Mouse (Mus musculus) kidney, adult 8-10 months (tissue): ENCODE data around the gene D130043K22Rik.

Source experiments
- DNase-seq, 2 experiments: peaks; one replicate each; pipeline ENCODE4 v3.0.0; 2022

Gene D130043K22Rik

DNA sequence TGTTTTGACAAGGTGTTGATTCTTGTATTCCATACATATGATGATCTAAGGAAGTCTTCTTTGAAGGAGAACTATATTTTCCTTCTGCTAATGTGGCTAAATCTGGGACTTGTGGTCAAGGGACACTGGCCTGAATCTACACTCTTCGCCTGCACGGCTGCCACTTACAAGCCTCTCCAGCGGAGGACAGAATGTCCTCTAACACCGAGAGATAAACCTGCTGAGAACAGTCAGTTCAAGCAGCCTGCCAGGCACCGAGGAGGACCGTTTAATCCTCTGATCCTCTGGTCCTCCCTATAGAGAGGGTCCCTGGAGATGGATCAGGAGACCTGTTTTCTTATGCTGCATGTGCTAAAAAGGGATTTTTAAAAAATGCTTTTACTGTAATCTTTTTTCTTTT lies 58.5 kb downstream of the D130043K22Rik start:
- no peak for DNase-seq

DNA sequence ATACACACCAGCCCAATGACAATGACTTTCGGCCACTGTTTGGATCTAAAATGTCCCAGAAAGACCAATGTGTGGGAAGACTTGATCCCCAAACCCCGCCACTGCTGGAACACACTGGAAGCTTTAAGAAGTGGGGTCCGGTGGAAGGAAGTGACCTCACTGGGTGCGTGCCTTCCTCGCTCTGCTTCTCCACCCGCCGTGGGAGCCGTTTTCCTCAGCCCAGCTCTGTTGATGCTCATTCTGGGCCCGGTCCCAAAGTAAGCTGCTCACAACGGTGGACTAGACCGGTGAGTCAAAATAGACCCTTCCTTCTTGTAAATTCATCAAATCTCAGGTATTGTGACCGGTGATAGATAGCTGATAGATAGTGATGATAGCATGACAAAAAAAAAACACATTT lies 60.5 kb downstream of the D130043K22Rik start:
- DNase-seq, result no peak

DNA sequence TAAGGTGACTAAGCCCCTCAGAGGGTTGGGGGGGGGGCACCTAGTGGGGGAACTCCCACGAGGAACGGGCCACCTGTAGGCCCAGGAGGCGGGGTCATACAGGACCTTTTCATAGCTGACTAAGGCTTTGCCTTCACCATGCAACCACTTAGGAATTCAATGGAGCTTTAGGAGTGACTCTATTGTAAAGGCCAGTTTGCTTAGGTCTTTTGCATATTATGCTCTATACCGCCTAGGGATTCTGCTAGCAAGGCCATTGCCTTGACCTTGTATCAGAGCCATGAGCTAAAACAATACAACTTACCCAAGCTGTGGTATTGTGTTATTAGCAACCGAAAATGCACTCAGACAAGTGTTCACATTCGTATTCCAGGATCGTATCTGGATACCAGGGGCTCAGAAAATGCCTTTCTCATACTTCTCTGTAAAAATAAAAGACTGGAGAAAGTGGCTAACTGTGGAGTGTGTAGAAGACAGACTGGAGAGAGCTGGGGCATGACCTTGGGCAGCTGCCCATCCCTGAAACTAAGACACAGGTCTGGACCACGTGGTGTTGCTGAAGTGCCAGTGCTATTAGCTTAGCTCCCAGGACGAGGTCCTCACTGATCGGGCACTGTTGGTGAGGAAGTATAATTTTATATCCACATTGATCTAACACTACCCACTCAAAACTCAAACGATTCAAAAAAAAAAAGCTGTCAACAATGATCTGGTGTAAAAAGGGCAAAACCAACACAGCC lies 62.1 kb downstream of the D130043K22Rik start:
- DNase-seq, result peak; percentile 74 to 77

DNA sequence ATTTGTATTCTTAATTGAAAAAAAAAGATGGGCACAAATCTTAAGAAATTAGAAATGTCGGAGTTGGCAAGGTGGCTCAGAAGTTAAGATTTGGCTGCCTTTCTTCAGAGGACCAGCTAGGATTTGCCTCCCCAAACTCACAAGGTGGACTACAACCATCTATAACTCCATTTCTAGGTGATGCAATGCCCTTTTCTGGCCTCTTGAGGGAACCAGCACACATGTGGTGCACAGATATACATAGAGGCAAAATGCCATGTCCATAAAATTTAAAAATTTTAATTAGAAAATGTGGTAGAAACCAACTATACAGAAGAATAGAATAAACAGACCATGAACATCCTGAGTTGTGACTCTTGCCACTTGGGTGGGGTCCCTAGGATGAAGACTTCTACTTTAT lies 64.2 kb downstream of the D130043K22Rik start:
- DNase-seq, result no peak

DNA sequence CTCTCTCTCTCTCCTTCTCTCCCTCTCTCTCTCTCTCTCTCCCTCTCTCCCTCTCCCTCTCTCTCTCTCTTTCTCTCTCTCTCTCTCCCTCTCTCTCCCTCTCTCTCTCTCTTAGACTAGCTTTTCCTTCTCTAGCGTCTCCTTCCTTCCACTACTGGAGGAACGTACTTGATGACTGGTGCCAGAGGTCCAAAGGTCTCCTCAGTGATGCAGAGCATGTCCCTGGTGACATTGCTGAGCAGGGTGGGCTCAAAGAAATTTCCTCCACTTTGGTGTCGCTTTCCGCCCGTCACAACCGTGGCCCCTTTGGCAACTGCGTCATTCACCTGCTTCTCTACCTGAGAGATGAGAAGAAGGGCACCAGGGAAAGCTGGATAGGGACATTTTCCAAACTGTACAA lies 68.6 kb downstream of the D130043K22Rik start:
- DNase-seq, result peak in 1 of 2 experiments; percentile 30

DNA sequence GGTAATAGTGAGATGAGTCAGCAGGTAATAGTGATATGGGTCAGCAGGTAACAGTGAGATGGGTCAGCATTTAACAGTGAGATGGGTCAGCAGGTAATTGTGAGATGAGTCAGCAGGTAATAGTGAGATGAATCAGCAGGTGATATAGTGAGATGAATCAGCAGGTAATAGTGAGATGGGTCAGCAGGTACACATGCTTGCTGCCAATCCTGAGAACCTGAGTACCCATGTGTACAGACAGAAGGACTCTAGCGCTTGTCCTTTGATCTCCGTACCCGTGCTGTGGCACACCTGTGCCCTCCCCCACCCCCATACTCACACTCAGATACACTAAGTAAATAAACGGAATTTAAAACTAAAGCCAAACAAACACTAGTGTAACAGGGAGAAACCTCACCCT lies 70.0 kb downstream of the D130043K22Rik start:
- no peak for DNase-seq

DNA sequence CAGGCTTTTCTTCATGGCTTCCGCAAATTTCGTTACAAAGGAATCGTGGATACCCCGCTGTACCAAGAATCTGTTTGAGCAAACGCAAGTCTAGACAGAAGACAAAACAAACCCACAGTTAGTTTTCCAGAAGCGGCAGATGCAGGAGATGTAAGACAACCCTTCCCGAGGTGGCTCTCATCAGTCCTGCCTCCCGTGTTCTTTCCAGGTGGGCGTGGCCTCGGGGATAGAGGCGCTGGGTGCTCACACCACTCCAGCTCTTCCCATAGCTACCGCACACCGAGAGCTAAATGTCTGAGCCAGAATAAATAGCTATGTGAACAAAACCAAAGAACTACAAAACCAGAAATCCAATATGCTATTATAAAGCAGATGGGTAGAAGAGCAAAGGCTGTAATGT lies 70.9 kb downstream of the D130043K22Rik start:
- no peak for DNase-seq

DNA sequence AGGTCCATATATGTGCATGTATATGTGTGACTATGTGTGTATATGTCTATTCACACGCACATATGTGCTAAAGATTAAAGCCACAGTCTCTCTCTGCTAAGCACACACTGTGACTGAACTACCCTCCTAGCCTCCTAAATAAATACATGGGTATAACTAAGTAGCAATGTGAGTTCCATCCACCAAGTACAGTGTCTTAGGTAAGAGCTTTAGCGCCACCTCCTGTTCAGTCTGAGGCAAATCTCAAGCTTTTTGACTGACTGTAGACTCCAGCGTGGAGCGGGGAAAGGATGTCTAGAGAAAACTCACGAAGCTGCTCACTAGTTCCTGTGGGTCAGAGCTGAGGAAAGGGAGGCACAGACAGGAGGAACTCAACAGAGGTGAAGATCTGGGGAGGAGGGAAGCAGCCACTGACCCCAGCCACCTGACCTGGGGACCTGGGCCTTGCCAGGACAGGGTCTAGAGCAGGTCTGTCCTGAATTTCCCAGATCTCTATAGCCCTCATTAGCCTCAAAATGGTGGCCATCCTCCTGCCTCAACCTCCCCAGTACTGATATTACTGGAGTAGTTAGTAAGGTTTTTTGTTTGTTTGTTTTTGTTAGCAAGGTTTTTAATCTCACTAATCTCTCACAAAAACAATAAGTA lies 75.5 kb downstream of the D130043K22Rik start:
- peak; percentile 32 to 53 for DNase-seq

DNA sequence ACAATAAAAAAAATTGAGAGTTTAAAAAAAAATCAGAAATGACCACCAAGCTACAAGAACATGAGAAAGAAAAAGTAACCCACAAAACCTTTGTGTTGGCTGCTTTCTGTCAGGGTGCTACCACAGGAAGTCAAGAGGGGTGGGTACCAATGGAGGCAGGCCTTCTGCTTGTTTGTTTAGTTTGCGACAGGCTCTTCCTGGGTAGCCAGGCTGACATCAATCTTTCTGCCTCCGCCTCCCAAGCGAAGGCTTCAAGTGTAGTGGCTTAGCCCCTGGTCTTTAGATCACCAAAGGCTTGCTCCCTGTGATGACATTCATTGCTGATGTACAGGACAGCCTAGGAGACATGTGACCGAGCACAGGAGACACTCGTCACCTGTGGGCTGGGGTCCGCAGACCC lies 76.3 kb downstream of the D130043K22Rik start:
- no peak for DNase-seq

DNA sequence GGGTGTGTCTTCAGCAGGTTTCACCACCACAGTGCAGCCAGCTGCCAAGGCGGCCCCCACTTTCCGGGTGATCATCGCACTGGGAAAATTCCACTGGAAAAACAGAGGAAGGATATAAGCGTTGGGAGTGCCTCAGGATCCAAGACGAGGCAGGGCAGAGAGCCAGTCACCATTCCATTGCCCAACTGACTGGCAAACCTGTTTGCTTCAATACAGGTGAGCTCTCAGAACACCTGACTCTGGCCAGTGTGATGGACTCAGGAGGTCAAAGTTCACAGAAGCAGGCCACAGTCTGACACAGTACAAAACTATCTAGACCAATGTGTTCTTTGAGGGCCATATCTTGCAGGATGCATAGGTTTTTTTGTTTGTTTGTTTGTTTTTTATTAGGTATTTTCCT lies 79.1 kb downstream of the D130043K22Rik start:
- DNase-seq, result no peak

DNA sequence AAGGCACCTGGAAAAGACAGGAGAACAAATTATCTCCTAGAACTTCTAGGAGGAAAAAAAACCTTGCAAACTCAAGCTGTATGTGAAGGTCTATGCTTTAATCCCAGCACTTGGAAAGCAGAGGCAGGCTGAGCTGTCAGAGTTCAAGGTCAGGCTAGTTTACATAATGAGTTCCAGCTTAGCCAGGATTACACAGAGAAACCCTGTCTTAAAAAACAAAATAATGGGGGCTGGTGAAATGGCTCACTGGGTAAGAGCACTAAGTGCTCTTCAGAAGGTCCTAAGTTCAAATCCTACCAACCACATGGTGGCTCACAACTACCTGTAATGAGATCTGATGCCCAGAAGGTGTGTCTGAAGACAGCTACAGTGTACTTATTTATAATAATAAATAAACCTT lies 85.7 kb downstream of the D130043K22Rik start:
- DNase-seq, result no peak

DNA sequence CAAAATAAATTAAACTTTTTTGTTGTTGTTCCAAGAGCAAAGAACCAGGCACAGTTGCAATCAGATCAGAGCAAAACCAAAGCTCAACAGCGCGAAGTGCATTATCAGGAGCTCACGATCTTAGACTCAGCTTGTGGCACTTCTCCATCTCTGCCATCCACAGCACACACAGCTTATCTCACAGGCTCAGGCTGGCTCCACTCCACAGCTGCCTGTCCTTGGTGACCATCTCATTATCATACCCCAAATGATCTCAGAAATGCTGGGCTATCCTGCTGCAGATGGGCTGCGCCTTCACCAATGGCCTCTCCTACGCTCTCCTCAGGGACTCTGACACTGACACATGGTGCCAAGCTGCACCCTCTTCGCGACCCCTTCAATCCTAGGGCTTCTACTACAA lies 88.3 kb downstream of the D130043K22Rik start:
- no peak for DNase-seq

DNA sequence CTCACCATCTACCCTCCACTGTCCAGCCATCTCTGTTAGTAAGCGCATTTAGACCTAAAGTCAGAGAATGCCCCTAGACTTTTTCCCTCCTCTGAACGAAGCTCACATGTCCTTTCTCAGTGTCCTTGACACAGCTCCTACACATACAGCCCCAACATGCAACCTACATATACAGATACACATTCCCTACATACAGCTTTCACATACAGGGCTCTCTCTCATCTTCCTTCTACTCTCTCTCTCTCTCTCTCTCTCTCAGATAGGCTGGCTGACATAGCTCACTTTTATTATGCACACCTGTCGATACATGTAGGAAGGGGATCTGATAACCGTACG lies 91.8 kb downstream of the D130043K22Rik start:
- no peak for DNase-seq

DNA sequence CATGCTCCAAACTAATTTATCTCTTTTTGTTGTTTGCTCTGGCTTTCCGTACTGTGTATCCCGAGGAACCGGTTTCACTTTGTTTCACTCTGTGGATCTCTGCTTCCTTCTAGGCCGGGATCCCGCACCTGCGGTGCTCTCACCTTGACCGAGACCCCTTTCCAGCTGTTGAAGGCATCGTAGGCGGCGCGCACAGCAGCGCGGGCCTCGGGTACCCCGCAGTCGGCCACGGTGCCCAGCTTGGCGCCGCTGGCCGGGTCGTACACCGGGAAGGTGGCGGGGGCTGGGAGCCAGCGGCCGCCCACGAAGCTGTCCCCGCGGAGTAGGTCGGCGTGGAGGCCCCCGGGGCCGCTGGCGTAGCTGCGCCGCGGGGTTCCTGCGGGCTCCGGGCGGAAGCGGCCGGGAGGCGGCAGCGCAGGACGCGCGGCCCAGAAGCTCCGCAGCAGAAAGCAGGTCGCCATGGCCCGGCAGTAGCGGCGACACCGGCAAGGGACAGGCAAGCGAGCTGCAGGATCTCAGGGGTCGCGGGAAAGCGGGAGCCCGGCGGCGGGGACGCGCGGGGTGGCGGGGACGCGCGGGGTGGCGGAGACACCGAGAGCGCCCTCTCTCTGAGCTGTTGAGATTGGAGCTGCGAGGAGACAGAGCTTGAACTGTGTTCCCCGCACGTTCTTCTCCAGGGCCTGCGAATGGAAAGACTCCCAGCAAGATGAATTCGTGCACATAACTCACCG lies 92.3 kb downstream of the D130043K22Rik start, which contains the start of gene Aldh5a1:
Gene Aldh5a1 (minus strand): TSS at position 554 of the 731 bp plus-strand sequence.
- peak; percentile 59 to 79 for DNase-seq

DNA sequence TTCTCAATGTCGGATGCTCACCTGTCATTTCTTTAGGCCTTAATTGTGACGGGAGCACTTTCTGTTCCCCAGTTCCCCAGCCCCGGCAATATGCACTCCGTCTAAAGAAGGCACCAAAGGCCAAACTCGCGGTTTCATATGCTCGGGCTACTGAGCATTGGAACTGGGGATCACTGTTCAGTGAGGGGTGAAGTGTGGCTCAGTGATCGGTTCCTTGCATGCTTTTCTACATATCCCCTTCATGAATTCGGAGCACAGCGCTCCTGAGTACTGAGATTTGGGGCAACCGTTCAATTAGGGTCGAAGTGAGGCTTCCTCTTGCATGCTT lies 92.9 kb downstream of the D130043K22Rik start:
- DNase-seq, result peak in 1 of 2 experiments; percentile 32

DNA sequence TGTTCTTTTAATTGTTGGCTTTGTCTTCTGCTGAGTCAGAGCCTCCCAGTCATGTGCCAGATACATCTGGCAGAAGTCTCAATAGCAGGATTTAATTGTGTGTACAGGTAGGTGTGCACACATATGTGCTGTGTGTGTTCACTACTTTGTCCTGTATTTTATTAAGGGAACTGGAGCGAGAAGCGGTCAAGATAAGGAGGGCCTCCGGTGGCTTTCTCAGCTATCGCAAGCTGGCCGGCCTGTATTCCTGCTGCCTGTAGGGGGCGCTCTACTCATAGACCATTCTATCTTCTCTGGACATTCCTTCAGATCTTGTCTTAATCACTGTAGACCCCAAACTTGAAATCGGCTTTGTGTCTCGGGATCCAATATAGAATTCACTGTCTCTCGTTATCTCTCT lies 93.7 kb downstream of the D130043K22Rik start:
- DNase-seq, result peak; percentile 68 to 82

DNA sequence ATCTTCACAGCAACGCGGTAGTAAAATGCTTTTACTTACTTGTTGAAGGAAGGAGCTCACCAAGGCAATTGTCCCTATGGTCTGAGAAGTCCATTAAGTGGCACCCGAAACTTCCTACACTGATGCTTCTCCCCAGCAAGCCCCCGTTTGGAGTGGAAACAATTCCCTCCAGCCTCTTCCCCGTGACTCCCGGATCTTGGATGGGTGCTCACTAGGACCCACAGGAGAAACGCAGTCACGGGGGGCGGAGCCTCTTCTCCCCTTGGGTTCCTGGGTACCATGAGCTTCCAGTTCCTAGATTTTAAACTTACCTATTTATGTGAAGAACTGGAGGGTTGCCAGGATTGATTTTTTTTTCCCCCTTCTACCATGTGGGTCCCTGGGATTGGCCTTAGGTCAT lies 94.5 kb downstream of the D130043K22Rik start:
- DNase-seq, result no peak

DNA sequence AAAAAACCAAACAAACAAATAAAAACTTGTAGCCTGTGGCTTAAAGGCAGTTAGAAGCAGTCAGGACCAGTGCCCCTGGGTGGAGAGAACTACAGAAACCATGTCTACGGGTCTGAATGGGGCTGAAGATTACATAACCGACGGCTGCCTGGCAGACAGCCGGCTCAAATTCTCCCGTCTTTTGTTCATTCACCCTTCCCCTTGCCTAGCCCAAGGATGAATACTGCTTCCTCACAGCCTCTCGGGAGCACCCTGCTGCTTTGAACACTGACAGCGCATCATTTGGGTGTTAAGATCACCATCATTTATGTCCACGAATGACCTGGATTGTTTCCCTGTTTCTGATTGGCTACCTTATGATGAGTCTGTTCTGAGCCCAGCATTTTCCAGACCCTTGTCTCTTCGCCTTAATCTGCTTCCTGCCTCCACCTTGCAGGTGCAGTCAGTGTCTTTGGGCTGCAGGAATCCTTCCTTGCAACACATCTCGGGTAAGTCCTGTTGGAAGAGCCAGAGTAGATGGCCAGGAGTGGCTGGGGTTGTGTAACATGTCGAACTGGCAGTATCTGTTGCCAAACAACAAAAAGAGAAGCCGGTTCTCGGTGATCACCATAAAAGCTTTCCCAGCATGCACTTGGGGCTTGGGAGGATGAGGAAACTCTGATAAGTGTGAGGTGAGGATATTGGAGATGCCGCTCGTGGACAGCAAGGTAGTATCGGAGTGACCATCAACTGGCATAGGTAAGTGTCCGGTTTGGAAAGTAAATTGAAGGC lies 97.8 kb downstream of the D130043K22Rik start, which contains the start of gene Gpld1:
Gene Gpld1 (plus strand): TSS at position 641 of the 771 bp plus-strand sequence.
- DNase-seq, result no peak

DNA sequence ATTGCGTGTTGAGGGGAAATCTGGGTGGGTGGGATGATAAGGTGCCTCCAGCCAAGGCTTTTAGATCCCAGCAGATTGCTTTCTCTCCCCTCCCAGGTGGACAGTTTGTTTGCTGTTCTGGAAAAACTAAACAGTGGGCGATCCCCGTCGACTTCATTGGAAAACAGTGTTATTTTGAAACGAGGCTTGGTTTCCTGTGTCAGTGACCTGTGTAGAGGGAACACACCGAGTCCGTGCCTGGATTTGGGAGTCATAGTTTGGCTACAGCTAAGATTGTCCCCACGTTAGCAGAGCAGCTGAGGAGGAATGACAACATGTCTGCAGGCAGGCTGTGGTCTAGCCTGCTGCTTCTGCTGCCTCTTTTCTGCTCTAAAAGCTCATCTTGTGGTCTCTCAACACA lies 98.4 kb downstream of the D130043K22Rik start:
- DNase-seq, result no peak

DNA sequence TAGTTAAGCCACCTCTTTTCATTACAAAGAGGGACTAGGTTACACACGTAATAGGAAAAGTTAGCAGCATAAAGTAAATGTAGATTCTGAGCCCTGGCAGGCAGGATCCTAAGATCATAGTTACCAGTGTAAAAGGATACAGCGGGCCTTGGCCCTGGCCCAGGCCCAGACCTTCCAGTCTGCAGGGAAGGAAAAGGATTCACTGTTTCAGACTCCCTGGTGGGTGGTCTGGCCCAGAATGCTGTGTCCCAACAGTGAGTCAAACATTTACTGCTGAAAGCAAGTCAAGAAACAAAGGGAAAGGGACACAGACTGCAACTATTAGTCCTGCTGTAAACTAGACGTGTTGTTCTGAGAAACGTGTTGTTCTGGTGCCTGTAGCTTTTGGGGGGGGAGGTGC lies 100.6 kb downstream of the D130043K22Rik start:
- DNase-seq, result no peak

DNA sequence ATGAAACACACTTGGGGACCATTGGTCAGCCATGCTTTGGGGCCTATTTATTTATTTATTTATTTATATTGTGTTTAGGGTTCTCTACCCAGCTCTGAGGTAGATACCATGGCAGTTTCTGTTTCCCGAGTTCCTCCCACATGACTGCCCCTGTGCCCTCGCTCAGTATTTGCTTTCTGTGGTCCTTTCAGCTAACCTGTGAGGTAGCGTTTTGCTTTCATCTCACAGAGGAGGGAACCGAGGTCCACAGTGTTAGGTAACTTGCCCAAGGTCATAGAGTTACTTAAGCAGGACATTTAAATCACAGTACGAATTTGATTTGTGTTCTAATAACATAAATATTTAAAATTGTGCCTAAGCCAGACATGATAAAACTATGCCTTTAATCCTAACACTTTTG lies 102.2 kb downstream of the D130043K22Rik start:
- no peak for DNase-seq

DNA sequence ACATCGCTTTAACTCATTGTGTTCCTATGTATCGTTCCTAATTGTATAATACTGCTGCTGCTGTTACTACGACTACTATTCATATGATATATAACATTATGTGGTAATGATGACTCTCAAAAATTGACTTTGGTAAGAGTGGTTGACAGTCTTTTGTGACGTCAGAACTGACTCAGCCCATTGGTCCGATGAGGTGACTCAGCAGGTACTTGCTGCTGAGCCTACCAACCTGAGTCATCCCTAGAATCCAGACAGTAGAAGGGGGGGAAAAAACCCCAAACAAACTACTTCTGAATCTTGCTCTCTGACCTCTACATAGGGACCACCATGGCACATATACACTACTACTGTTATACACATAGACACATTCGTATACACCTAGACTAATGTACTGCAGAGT lies 103.9 kb downstream of the D130043K22Rik start:
- DNase-seq, result no peak
